Mouse (Mus musculus): ENCODE measurements around the gene Ptbp3. TPM values are rescaled to one million over a fixed set of nuclear protein-coding genes. Genes with fewer than 3 reads are reported as not detected.

Ptbp3 gene
- polyA plus RNA-seq, 1 experiment from 2014 or later: 36.3 TPM

DNA sequence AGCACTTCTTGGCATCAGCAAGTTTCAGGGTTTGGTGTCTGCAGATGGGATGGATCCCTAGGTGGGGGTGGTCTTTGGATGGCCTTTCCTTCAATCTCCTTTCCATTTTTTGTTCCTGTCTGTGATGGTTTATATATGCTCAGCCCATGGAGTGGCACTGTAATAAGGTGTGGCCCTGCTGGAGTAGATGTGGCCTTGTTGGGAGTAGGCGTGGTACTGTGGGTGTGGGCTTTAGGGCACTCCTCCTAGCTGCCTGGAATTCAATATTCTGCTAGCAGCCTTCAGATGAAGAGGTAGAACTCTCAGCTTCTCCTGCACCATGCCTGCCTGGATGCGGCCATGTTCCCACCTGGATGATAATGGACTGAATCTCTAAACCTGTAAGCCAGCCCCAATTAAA lies 39.6 kb downstream of the Ptbp3 start:
- Histone ChIP-seq H3K9ac (replicated peaks) (no peak overlapping the region), H3K36me3 (replicated peaks; ENCODE audit: insufficient read depth, low read length) (peaks cover 43% of the 10 kb centered on the region), H3K4me1 (ENCODE audit: insufficient read depth) (0 out of 2 replicates have a peak, but pooled peaks cover 6% of the 10 kb centered on the region), H3K4me3 (ENCODE audit: low read depth, low read length) (no peak overlapping the region), H3K4me2 (ENCODE audit: low read depth, low read length) (no peak overlapping the region), H3K27ac (ENCODE audit: low read depth) (no peak overlapping the region), H3K9me3 (ENCODE audit: low read length) (no peaks in the 10 kb centered on the region), H3K27me3 (ENCODE audit: insufficient read depth, low read length) (no peaks in the 10 kb centered on the region)
- no peak for TF ChIP-seq EP300 (IDR thresholded peaks at IDR 0.05; ENCODE audit: low read depth)
- no peak for TF ChIP-seq CTCF (IDR thresholded peaks at IDR 0.05; ENCODE audit: low read depth)
- peak; percentile 17 for DNase-seq
- WGBS (ENCODE audit: insufficient replicate concordance): 80% methylated on average over 2 of the region's 2 CpGs
- ATAC-seq: peak; percentile 59; the same call in 1 of the 2 replicates

GRCm38 (mm10) chr4:59507766-59508165 lies 41.4 kb downstream of the Ptbp3 start:
- no peak for DNase-seq
- Histone ChIP-seq H3K27me3 (ENCODE audit: insufficient read depth, low read length) (no peaks in the 10 kb centered on the region), H3K4me1 (ENCODE audit: insufficient read depth) (0 out of 2 replicates have a peak, but pooled peaks cover 6% of the 10 kb centered on the region), H3K4me3 (ENCODE audit: low read depth, low read length) (no peak overlapping the region), H3K27ac (ENCODE audit: low read depth) (peak overlapping the region; percentile 22; the same call in 1 of the 2 replicates), H3K4me2 (ENCODE audit: low read depth, low read length) (no peak overlapping the region), H3K9ac (replicated peaks) (no peak overlapping the region), H3K36me3 (replicated peaks; ENCODE audit: insufficient read depth, low read length) (peaks cover 39% of the 10 kb centered on the region), H3K9me3 (ENCODE audit: low read length) (no peaks in the 10 kb centered on the region)
- 52% methylated on average over 2 of the region's 2 CpGs for WGBS (ENCODE audit: insufficient replicate concordance)
- ATAC-seq: no peak
- TF ChIP-seq CTCF (IDR thresholded peaks at IDR 0.05; ENCODE audit: low read depth): no peak
- peak; percentile 77 for TF ChIP-seq EP300 (IDR thresholded peaks at IDR 0.05; ENCODE audit: low read depth)

- peaks cover 41% of the 10 kb centered on the region for H3K36me3 ChIP-seq (replicated peaks; ENCODE audit: insufficient read depth, low read length)
- WGBS (ENCODE audit: insufficient replicate concordance): 96% methylated on average over 3 of the region's 3 CpGs
- ATAC-seq: no peak
Observed at GRCm38 (mm10) chr4:59506704-59507103, 42.5 kb downstream of the Ptbp3 start.

DNA sequence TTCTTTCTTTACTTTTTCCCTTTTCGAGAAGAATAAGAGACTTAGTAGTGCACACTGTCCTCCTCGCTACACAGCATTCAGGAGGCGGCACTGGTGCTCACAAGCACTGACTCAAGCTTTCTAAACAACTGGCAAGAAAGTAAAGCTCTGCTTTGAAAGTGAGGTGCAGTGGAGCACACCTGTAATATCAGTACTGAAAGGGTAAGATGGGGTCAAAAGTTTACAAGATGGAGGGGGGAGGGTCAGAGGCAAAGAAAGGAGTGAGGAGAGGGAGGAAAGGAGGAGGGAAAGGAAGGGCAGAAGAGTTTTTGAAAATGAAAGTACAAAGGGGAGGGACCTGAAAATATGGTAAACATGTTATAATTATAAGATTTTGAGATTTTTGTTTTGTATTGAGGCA lies 43.7 kb downstream of the Ptbp3 start:
- Histone ChIP-seq H3K4me2 (ENCODE audit: low read depth, low read length) (no peak overlapping the region), H3K9me3 (ENCODE audit: low read length) (no peaks in the 10 kb centered on the region), H3K9ac (replicated peaks) (no peak overlapping the region), H3K4me1 (ENCODE audit: insufficient read depth) (0 out of 2 replicates have a peak, but pooled peaks cover 6% of the 10 kb centered on the region), H3K36me3 (replicated peaks; ENCODE audit: insufficient read depth, low read length) (peaks cover 52% of the 10 kb centered on the region), H3K4me3 (ENCODE audit: low read depth, low read length) (no peak overlapping the region), H3K27ac (ENCODE audit: low read depth) (no peak overlapping the region), H3K27me3 (ENCODE audit: insufficient read depth, low read length) (no peaks in the 10 kb centered on the region)
- ATAC-seq: no peak
- 93% methylated on average over 3 of the region's 3 CpGs for WGBS (ENCODE audit: insufficient replicate concordance)
- TF ChIP-seq EP300 (IDR thresholded peaks at IDR 0.05; ENCODE audit: low read depth) (no peak), CTCF (IDR thresholded peaks at IDR 0.05; ENCODE audit: low read depth) (no peak)
- DNase-seq: no peak

More at GRCm38 (mm10) chr4:59506704-59507103, 42.5 kb downstream of the Ptbp3 start:
- no peak overlapping the region for H3K9ac ChIP-seq (replicated peaks)
- no peak overlapping the region for H3K27ac ChIP-seq (ENCODE audit: low read depth)
- H3K27me3 ChIP-seq (ENCODE audit: insufficient read depth, low read length): no peaks in the 10 kb centered on the region
- 0 out of 2 replicates have a peak, but pooled peaks cover 6% of the 10 kb centered on the region for H3K4me1 ChIP-seq (ENCODE audit: insufficient read depth)
- H3K9me3 ChIP-seq (ENCODE audit: low read length): no peaks in the 10 kb centered on the region
- no peak overlapping the region for H3K4me2 ChIP-seq (ENCODE audit: low read depth, low read length)
- no peak for DNase-seq
- no peak for TF ChIP-seq CTCF (IDR thresholded peaks at IDR 0.05; ENCODE audit: low read depth)
- TF ChIP-seq EP300 (IDR thresholded peaks at IDR 0.05; ENCODE audit: low read depth): no peak
- H3K4me3 ChIP-seq (ENCODE audit: low read depth, low read length): no peak overlapping the region

- H3K9ac ChIP-seq (replicated peaks): no peak overlapping the region
- DNase-seq: no peak
- no peak for TF ChIP-seq EP300 (IDR thresholded peaks at IDR 0.05; ENCODE audit: low read depth)
- TF ChIP-seq CTCF (IDR thresholded peaks at IDR 0.05; ENCODE audit: low read depth): no peak
- H3K4me2 ChIP-seq (ENCODE audit: low read depth, low read length): no peak overlapping the region
- H3K4me1 ChIP-seq (ENCODE audit: insufficient read depth): no peaks in the 10 kb centered on the region
- 93% methylated on average over 2 of the region's 2 CpGs for WGBS (ENCODE audit: insufficient replicate concordance)
- H3K27me3 ChIP-seq (ENCODE audit: insufficient read depth, low read length): no peaks in the 10 kb centered on the region
- H3K4me3 ChIP-seq (ENCODE audit: low read depth, low read length): no peak overlapping the region
- peaks cover 65% of the 10 kb centered on the region for H3K36me3 ChIP-seq (replicated peaks; ENCODE audit: insufficient read depth, low read length)
- H3K27ac ChIP-seq (ENCODE audit: low read depth): no peak overlapping the region
- H3K9me3 ChIP-seq (ENCODE audit: low read length): no peaks in the 10 kb centered on the region
- ATAC-seq: no peak
Observed at GRCm38 (mm10) chr4:59491097-59491496, 58.1 kb downstream of the Ptbp3 start.

DNA sequence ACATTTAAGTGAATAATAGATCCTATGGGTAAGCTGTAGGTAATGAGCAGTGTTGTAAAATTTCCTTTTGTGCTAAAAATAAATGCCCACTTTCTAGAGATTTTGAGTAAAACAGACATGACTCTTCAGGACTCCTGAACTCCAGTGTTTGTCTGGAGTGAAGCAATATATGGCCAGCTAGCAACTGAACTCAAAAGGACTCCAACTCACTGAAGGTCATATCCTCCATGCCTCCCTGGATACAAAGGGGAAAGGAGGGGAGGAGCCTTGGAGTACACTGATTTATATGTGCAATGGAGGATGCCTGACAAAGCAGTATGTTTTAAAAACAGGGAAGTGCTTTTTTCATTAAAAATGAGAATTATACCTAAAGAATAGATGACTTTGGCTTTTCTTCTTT lies 77.9 kb downstream of the Ptbp3 start:
- TF ChIP-seq CTCF (IDR thresholded peaks at IDR 0.05; ENCODE audit: low read depth) (no peak), EP300 (IDR thresholded peaks at IDR 0.05; ENCODE audit: low read depth) (no peak)
- DNase-seq (no peak), ATAC-seq (peak; percentile 96)
- Histone ChIP-seq H3K36me3 (replicated peaks; ENCODE audit: insufficient read depth, low read length) (peaks cover 28% of the 10 kb centered on the region), H3K27me3 (ENCODE audit: insufficient read depth, low read length) (no peaks in the 10 kb centered on the region), H3K9me3 (ENCODE audit: low read length) (no peaks in the 10 kb centered on the region), H3K9ac (replicated peaks) (no peak overlapping the region), H3K4me3 (ENCODE audit: low read depth, low read length) (no peak overlapping the region), H3K4me2 (ENCODE audit: low read depth, low read length) (no peak overlapping the region), H3K27ac (ENCODE audit: low read depth) (peak overlapping the region; percentile 59), H3K4me1 (ENCODE audit: insufficient read depth) (peaks cover 3% of the 10 kb centered on the region; the same call in 1 of the 2 replicates)

DNA sequence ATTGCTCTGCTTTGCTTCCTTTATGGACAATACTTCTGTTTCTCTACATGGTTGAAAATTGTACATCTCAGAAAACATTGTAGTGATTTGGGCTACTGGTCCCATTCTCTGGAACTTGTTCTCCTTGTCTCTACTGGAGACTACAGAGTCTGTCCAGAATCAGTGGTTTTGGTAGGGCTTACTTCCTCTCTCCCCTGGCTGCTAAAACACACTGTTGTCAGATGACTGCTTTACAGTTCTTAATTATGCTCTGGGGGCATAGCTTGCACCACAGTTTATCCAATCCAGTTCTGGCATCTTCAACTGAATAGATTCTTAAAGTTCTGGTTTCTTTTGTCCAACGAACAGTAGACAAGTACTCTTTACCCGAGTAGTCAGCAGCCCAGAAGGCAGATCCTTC lies 83.7 kb downstream of the Ptbp3 start:
- TF ChIP-seq EP300 (IDR thresholded peaks at IDR 0.05; ENCODE audit: low read depth) (no peak), CTCF (IDR thresholded peaks at IDR 0.05; ENCODE audit: low read depth) (no peak)
- ATAC-seq: no peak
- Histone ChIP-seq H3K36me3 (replicated peaks; ENCODE audit: insufficient read depth, low read length) (no peaks in the 10 kb centered on the region), H3K9ac (replicated peaks) (no peak overlapping the region), H3K4me2 (ENCODE audit: low read depth, low read length) (no peak overlapping the region), H3K27me3 (ENCODE audit: insufficient read depth, low read length) (no peaks in the 10 kb centered on the region), H3K27ac (ENCODE audit: low read depth) (no peak overlapping the region), H3K4me3 (ENCODE audit: low read depth, low read length) (no peak overlapping the region), H3K9me3 (ENCODE audit: low read length) (no peaks in the 10 kb centered on the region), H3K4me1 (ENCODE audit: insufficient read depth) (peaks cover 16% of the 10 kb centered on the region)
- no peak for DNase-seq
- WGBS (ENCODE audit: insufficient replicate concordance): 48% methylated on average over 2 of the region's 2 CpGs
